Mouse (Mus musculus) CH12.LX (cell line): ENCODE data around the gene Ssbp2. TPM values are rescaled to one million over a fixed set of nuclear protein-coding genes. Genes with fewer than 3 reads are reported as not detected.

Source experiments
- DNase-seq: peaks from one replicate; pipeline ENCODE4 v3.0.0-alpha.2; 2013; ENCODE audit errors: extremely low read depth
- H3K27ac ChIP-seq: 2 replicates; pipeline ENCODE4 v1.5.1; 2012; ENCODE audit warnings: low read depth, mild to moderate bottlenecking, control low read depth, moderate library complexity; ENCODE audit not compliant: insufficient read depth
- H3K27me3 ChIP-seq: replicated peaks from 2 replicates; pipeline ENCODE3; 2012; ENCODE audit warnings: inconsistent platforms
- H3K36me3 ChIP-seq, 2 experiments: replicated peaks in 1 of 2; 2 replicates each; pipeline versions ENCODE3 to v1.6.1; 2012; ENCODE audit warnings: inconsistent platforms in 1 of 2, low read length in 1 of 2, mild to moderate bottlenecking in 1 of 2, mixed read lengths in 1 of 2, moderate library complexity in 1 of 2; ENCODE audit not compliant: control insufficient read depth in 1 of 2, insufficient read depth in 1 of 2
- H3K4me1 ChIP-seq, 2 experiments: 2 replicates each; pipeline ENCODE4 v1.6.1; 2012; ENCODE audit warnings: inconsistent platforms in 1 of 2, moderate library complexity in 1 of 2; ENCODE audit not compliant: insufficient read depth in 2 of 2, control insufficient read depth in 1 of 2
- H3K4me2 ChIP-seq: 2 replicates; pipeline ENCODE4 v1.6.1; 2012; ENCODE audit warnings: low read depth, mild to moderate bottlenecking, control low read depth; ENCODE audit not compliant: poor library complexity, insufficient read depth, severe bottlenecking
- H3K4me3 ChIP-seq, 3 experiments: fragments of 150-350 bp in 1 of 3; sonication (generic) in 1 of 3; replicated peaks in 1 of 3; 2 replicates each; pipeline versions ENCODE3 to v1.5.1; 2011 to 2012; ENCODE audit warnings: low read depth in 2 of 3, low read length in 2 of 3, mild to moderate bottlenecking in 2 of 3, moderate library complexity in 2 of 3, control low read depth in 1 of 3, improper control_type of control experiment in 1 of 3, inconsistent platforms in 1 of 3, mixed read lengths in 1 of 3; ENCODE audit not compliant: poor library complexity in 1 of 3
- H3K79me2 ChIP-seq: replicated peaks from 2 replicates; pipeline ENCODE4 v1.6.1; 2012; ENCODE audit warnings: mild to moderate bottlenecking, moderate library complexity; ENCODE audit not compliant: control insufficient read depth, poor library complexity, insufficient read depth, severe bottlenecking; ENCODE audit errors: extremely low read depth
- H3K9ac ChIP-seq: 2 replicates; pipeline ENCODE4 v1.6.1; 2012; ENCODE audit warnings: low read depth, mild to moderate bottlenecking, control low read depth, moderate library complexity; ENCODE audit not compliant: insufficient read depth
- H3K9me3 ChIP-seq: replicated peaks from 2 replicates; pipeline ENCODE3; 2012; ENCODE audit warnings: low read length, inconsistent platforms, mixed read lengths
- ELF1 ChIP-seq: IDR thresholded peaks from 2 replicates; pipeline ENCODE4 v1.6.1; 2014; ENCODE audit warnings: low read depth, mild to moderate bottlenecking, inconsistent platforms, low read length, improper control_type of control experiment
- GABPA ChIP-seq: IDR thresholded peaks from 2 replicates; pipeline ENCODE4 v1.6.1; 2012; ENCODE audit warnings: low read depth, low read length, improper control_type of control experiment, inconsistent platforms; ENCODE audit not compliant: insufficient replicate concordance
- IRF4 ChIP-seq: IDR thresholded peaks from 2 replicates; pipeline ENCODE4 v1.6.1; 2014; ENCODE audit warnings: low read depth, mild to moderate bottlenecking, inconsistent platforms, low read length, improper control_type of control experiment
- JUN ChIP-seq: IDR thresholded peaks from 2 replicates; pipeline ENCODE4 v1.6.1; 2011; ENCODE audit warnings: low read depth, mild to moderate bottlenecking, low read length, improper control_type of control experiment, moderate library complexity; ENCODE audit not compliant: insufficient read depth
- JUND ChIP-seq: conservative IDR thresholded peaks from 2 replicates; pipeline ENCODE4 v1.6.1; 2011; ENCODE audit warnings: low read depth, low read length, improper control_type of control experiment
- MAFK ChIP-seq: IDR thresholded peaks from 2 replicates; pipeline ENCODE4 v1.6.1; 2011; ENCODE audit warnings: low read length, improper control_type of control experiment; ENCODE audit not compliant: insufficient replicate concordance
- MYC ChIP-seq: IDR thresholded peaks from 2 replicates; pipeline ENCODE4 v1.6.1; 2011; ENCODE audit warnings: low read depth, mild to moderate bottlenecking, improper control_type of control experiment, low read length
- PAX5 ChIP-seq: IDR thresholded peaks from 2 replicates; pipeline ENCODE4 v1.6.1; 2012; ENCODE audit warnings: low read length, inconsistent platforms, mixed read lengths
- POLR2A ChIP-seq: IDR thresholded peaks from 2 replicates; pipeline ENCODE4 v1.6.1; 2011; ENCODE audit warnings: low read depth, mild to moderate bottlenecking, improper control_type of control experiment, low read length
- POLR2AphosphoS2 ChIP-seq: IDR thresholded peaks from 2 replicates; pipeline ENCODE4 v1.6.1; 2011; ENCODE audit warnings: low read depth, low read length, improper control_type of control experiment
- RAD21 ChIP-seq: IDR thresholded peaks from 2 replicates; pipeline ENCODE4 v1.6.1; 2011; ENCODE audit warnings: low read depth, mild to moderate bottlenecking, low read length, improper control_type of control experiment, moderate library complexity
- SIN3A ChIP-seq: IDR thresholded peaks from 2 replicates; pipeline ENCODE4 v1.6.1; 2012; ENCODE audit warnings: low read length, improper control_type of control experiment, inconsistent platforms
- SMC3 ChIP-seq: IDR thresholded peaks from 2 replicates; pipeline ENCODE4 v1.6.1; 2011; ENCODE audit warnings: low read depth, low read length, improper control_type of control experiment
- TBP ChIP-seq: conservative IDR thresholded peaks from 2 replicates; pipeline ENCODE4 v1.6.1; 2011; ENCODE audit warnings: low read depth, low read length, improper control_type of control experiment
- ZC3H11A ChIP-seq: IDR thresholded peaks from 2 replicates; pipeline ENCODE4 v1.6.1; 2012; ENCODE audit warnings: low read depth, mild to moderate bottlenecking, inconsistent platforms, low read length, improper control_type of control experiment
- ZMIZ1 ChIP-seq: IDR thresholded peaks from 2 replicates; pipeline ENCODE4 v1.6.1; 2012; ENCODE audit warnings: low read depth, mild to moderate bottlenecking, inconsistent platforms, low read length, improper control_type of control experiment
- ZNF384 ChIP-seq: IDR thresholded peaks from 2 replicates; pipeline ENCODE4 v1.6.1; 2012; ENCODE audit warnings: low read depth, low read length, improper control_type of control experiment, inconsistent platforms
- dilution Hi-C: fragments of 300-500 bp; cut with MboI; formaldehyde crosslinking; loops from 2 replicates; pipeline ENCODE4 v1.14.3; 2020; ENCODE audit warnings: low sequenced_read_pairs; ENCODE audit not compliant: extremely low pct_unique_long_range_greater_than_20kb, extremely low pct_ligation_motif_present
- in situ Hi-C: fragments of 300-500 bp; cut with MboI; formaldehyde crosslinking; loops from 3 replicates; pipeline ENCODE4 v1.14.3; 2019; ENCODE audit warnings: low sequenced_read_pairs, low pct_ligation_motif_present, low pct_unique_long_range_greater_than_20kb, mixed read lengths
- polyA plus RNA-seq: library from polyadenylated mRNA; unstranded; fragments of >175 nt; gene quantifications from 2 replicates; pipeline ENCODE4 v1.2.1, GENCODE M21; 2012; ENCODE audit warnings: low read depth; ENCODE audit not compliant: insufficient read length
- total RNA-seq, 2 experiments: library from RNA; depleted of rRNA; stranded (reverse); fragments of 300-350 nt in 1 of 2; fragments of >200 nt in 1 of 2; gene quantifications; 2 replicates each; pipeline ENCODE4 v1.2.3; 2012 to 2014

Gene Ssbp2
- total and polyA plus RNA-seq, 3 experiments, result 1.9 to 3.6 (median 1.9) TPM

- no peak overlapping the region for H3K9ac ChIP-seq
- DNase-seq, result no peak
- dilution Hi-C loops (no loop called here), in situ Hi-C loops (loop anchor here (25.0 kb wide), 2 partner anchors 166 to 534 kb away; no protein-coding TSS in a partner anchor)
- no peaks in the 10 kb centered on the region for H3K27me3 ChIP-seq
- no peak for TF ChIP-seq JUND
- no peak for TF ChIP-seq RAD21
- no peak for TF ChIP-seq ZC3H11A
- TF ChIP-seq POLR2A, result no peak
- no peak for TF ChIP-seq IRF4
- no peak for TF ChIP-seq ELF1
- no peak for TF ChIP-seq TBP
- TF ChIP-seq SIN3A, result no peak
- no peak for TF ChIP-seq PAX5
- TF ChIP-seq SMC3, result no peak
- no peak for TF ChIP-seq POLR2AphosphoS2
- TF ChIP-seq MYC, result no peak
- TF ChIP-seq GABPA, result no peak
- no peak for TF ChIP-seq JUN
- TF ChIP-seq MAFK, result no peak
- no peaks in the 10 kb centered on the region for H3K79me2 ChIP-seq
- no peaks in the 10 kb centered on the region for H3K4me1 ChIP-seq
- H3K9me3 ChIP-seq, result peaks cover under 1% of the 10 kb centered on the region
- no peaks in the 10 kb centered on the region for H3K36me3 ChIP-seq
- H3K27ac ChIP-seq, result no peak overlapping the region
- H3K4me3 ChIP-seq, result no peak overlapping the region
- no peak overlapping the region for H3K4me2 ChIP-seq
Measured at GRCm38 (mm10) chr13:91471566-91471965, 11.5 kb downstream of the Ssbp2 start.

GRCm38 (mm10) chr13:91471980-91472379 is 11.9 kb downstream of the Ssbp2 start:
- Histone ChIP-seq H3K27me3 (no peaks in the 10 kb centered on the region), H3K9me3 (peaks cover 3% of the 10 kb centered on the region), H3K27ac (no peak overlapping the region), H3K79me2 (no peaks in the 10 kb centered on the region), H3K4me3 (no peak overlapping the region), H3K36me3 (no peaks in the 10 kb centered on the region), H3K4me2 (no peak overlapping the region), H3K4me1 (no peaks in the 10 kb centered on the region), H3K9ac (no peak overlapping the region)
- TF ChIP-seq ZNF384, result no peak
- TF ChIP-seq TBP, result no peak
- TF ChIP-seq ZMIZ1, result no peak
- dilution Hi-C loops, result no loop called here
- no peak for DNase-seq
- in situ Hi-C loops, result loop anchor here (25.0 kb wide), 2 partner anchors 165 to 535 kb away; no protein-coding TSS in a partner anchor
